Mouse (Mus musculus) myocyte (in vitro differentiated cells): ENCODE data around the gene Tnfsf13b.

Experiments used
- E2F4 ChIP-seq: IDR thresholded peaks from one replicate; pipeline ENCODE4 v1.6.1; 2011; ENCODE audit warnings: mild to moderate bottlenecking, control low read depth, moderate library complexity; ENCODE audit not compliant: insufficient read depth
- POLR2A ChIP-seq: IDR thresholded peaks from one replicate; pipeline ENCODE4 v1.6.1; 2011; ENCODE audit warnings: low read depth, mild to moderate bottlenecking, control low read depth, moderate library complexity; ENCODE audit not compliant: insufficient read length
- POLR2AphosphoS2 ChIP-seq: IDR thresholded peaks from one replicate; pipeline ENCODE4 v1.6.1; 2011; ENCODE audit warnings: low read depth, control low read depth; ENCODE audit not compliant: insufficient read length
- REST ChIP-seq: IDR thresholded peaks from one replicate; pipeline ENCODE4 v1.6.1; 2011; ENCODE audit warnings: mild to moderate bottlenecking, control low read depth, moderate library complexity; ENCODE audit not compliant: insufficient read depth, insufficient read length
- SRF ChIP-seq: IDR thresholded peaks from one replicate; pipeline ENCODE4 v1.6.1; 2011; ENCODE audit warnings: low read depth; ENCODE audit not compliant: control insufficient read depth, insufficient read length
- USF1 ChIP-seq: IDR thresholded peaks from one replicate; pipeline ENCODE4 v1.6.1; 2011; ENCODE audit warnings: low read depth, mild to moderate bottlenecking, control low read depth, moderate library complexity

- TF ChIP-seq POLR2A (no peak), REST (no peak), E2F4 (no peak), POLR2AphosphoS2 (no peak), USF1 (no peak), SRF (no peak)
Measured at GRCm38 (mm10) chr8:10007660-10008028, 1.4 kb downstream of the Tnfsf13b start.
